Mouse (Mus musculus) liver, embryonic 14.5 days (tissue): ENCODE results near the gene Fgr.

Experiments used
- CTCF ChIP-seq: IDR thresholded peaks from 2 replicates; pipeline ENCODE4 v1.5.1; 2016; ENCODE audit warnings: antibody characterized with exemption, low read depth, control low read depth
- EP300 ChIP-seq: IDR thresholded peaks from 2 replicates; pipeline ENCODE4 v1.6.1; 2016; ENCODE audit warnings: antibody characterized with exemption, low read depth

DNA sequence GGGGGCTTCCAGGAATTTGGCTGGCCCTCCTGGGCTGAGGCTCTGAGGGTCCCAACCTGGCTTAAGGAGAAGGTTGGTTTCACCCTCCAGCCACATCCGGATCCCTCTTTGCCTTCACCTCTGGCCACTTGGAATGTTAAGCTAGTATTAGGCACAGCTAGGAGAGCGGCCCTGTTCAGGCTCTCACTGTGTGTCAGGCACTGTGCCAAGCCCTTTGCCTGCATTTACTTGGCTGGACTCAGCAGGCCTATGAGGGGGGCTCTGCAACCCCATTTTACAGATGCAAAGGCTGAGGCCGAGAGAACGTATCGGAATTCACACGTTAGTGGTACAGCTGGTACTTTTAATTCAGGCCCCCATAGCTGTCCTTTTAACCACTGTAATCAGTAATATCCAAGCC, 49.7 kb downstream of the Fgr start:
- TF ChIP-seq CTCF (no peak), EP300 (no peak)
